Mouse (Mus musculus) pancreas, adult 10 weeks (tissue): Measurements from ENCODE around the gene Hal. TPM values are rescaled to one million over a fixed set of nuclear protein-coding genes. Genes with fewer than 3 reads are reported as not detected.

ENCODE experiments used
- polyA plus RNA-seq: library from polyadenylated mRNA; stranded (reverse); fragments of 350-450 nt; fragmentation: Illumina TruSeq; extraction: RNeasy Lipid Tissue Mini Kit (QIAGEN cat#74804); gene quantifications from one replicate; pipeline ENCODE4 v1.2.3, GENCODE M21; 2015; ENCODE audit warnings: low read depth, low replicate concordance; ENCODE audit not compliant: insufficient read depth

Gene Hal
- not detected for polyA plus RNA-seq

GRCm38 (mm10) chr10:93488066-93488827 lies at the start of gene Hal:
Gene Hal, plus strand, starts transcription at chr10:93488768.

DNA sequence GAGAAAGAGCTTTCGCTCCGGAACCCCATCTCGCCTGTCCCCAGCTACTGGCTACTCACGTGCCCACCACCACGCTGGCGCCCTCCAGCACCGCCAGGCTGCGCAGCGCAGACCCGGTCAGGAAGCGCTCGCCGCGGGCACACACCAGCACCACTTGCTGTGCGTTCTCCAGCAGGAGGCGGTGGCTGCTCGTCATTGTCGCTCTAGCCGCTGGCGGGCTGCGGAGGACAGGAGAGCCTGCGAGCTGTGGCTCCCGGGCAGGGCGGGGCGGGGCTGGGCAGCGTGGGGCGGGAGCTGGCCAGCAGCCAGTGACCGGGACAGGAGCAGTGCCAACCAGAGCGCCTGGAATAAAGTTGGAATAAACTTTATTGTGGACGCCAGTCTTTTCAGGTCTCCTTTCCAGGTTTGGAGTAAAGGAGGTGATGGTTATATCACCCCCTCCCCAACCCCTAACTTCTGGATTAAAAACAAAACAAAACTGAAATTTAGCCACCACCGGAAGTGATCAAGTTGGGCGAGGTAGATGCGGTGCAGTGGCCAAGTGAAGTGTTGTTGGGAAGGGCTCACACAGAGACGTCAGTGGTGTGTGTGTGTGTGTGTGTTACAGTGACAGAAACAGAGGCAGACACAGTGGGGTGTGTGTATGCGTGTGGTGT lies 51.3 kb downstream of the Hal start, which contains the start of gene Amdhd1:
Gene Amdhd1, minus strand, starts transcription at position 259 of the 656 bp plus-strand sequence.

GRCm38 (mm10) chr10:93540431-93541210 lies 52.1 kb downstream of the Hal start, which contains the start of gene Ccdc38:
Gene Ccdc38, plus strand, starts transcription at chr10:93540632.

Other genes with a start within 250 kb of the Hal start
- 14.0 TPM for gene Elk3, start 177.6 kb upstream of the Hal start, polyA plus RNA-seq
- gene Lta4h, start 35.4 kb upstream of the Hal start, polyA plus RNA-seq: 21.1 TPM
- not detected for gene Amdhd1, start 51.3 kb downstream of the Hal start, polyA plus RNA-seq
- gene Ccdc38, start 51.9 kb downstream of the Hal start, polyA plus RNA-seq: not detected
- gene Snrpf, start 100.9 kb downstream of the Hal start, polyA plus RNA-seq: 8.2 TPM
- 4.3 TPM for gene Ntn4, start 151.9 kb downstream of the Hal start, polyA plus RNA-seq